Mouse (Mus musculus) thymus, postnatal 0 days (tissue): ENCODE results near the gene H2afj. TPM values are rescaled to one million over a fixed set of nuclear protein-coding genes. Genes with fewer than 3 reads are reported as not detected.

Experiments used
- DNase-seq: peaks from one replicate; pipeline ENCODE4 v3.0.0-alpha.2; 2015; ENCODE audit warnings: low spot score
- microRNA-seq: library from miRNA; unstranded; fragments of <30 nt; microRNA quantifications from one replicate; pipeline ENCODE4, GENCODE M21; 2016; ENCODE audit warnings: borderline number of aligned reads
- polyA plus RNA-seq: library from polyadenylated mRNA; unstranded; fragments of >200 nt; fragmentation: Nextera tagmentation; extraction: Ambion mirVana; gene quantifications from 2 replicates; pipeline ENCODE4 v1.2.1, GENCODE M21; 2015

The H2afj gene
- polyA plus RNA-seq, 1 experiment from 2014 or later = 352 TPM

DNA sequence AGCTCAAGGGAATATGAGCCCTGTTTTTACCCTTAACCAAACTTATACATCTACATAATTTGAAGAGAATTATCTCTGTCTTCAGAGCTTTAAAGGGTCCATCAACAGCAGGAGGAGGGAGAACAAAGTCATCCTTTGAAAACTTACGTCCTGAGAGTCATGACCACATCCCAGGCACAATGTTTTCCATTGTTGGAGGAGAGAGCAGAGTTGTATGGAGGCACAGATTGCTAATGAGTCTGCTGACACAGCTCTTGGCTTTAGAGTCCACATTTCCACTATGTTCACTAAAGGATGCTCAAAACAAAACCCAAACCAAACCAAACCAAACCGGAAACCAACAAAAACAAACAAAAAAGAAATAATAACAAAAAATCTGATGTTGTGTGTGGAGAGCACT, 36.9 kb downstream of the H2afj start:
- DNase-seq = no peak

- DNase-seq = no peak
These were observed 37.8 kb downstream of the H2afj start for GRCm38 (mm10) chr6:136845706-136846480.

DNA sequence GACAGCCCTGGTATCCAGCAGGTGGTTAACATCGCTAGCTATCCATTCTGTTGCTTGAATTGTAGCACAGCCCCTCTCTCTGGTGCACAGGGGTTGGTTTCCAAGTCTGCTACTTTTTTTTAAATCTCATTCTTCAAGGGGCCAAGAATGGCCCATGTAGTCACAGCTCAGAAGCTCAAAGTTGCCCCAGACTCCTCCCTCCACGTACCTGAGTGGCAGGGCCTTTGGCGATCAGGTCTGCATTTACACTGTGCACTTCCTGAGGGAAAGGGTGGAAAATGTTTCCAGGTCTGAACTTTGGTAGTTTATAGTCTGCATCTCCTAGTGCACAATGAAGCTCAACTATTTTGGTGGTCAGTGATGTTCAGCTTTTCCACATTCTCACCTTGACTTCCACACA, 39.2 kb downstream of the H2afj start:
- no peak for DNase-seq

DNA sequence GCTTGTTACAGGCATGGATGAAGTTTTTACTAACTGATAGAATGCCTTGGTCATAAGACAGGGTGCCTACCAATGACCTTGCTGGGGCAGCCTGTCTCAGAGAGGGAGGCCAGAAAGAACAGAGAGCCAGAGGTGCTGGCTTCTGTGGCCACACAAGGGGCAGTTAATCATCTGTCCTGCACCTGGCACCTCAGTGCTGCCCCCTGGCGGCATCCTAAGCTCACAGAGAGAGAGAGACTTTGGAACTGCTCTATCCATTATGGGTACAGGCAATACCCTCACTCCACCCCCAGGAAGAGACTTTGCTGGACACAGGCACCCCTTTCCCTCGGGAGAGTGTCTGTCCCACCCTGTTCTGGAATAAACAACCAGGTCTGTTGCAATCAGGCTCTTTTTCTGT, 39.7 kb downstream of the H2afj start:
- peak; percentile 42 for DNase-seq

DNA sequence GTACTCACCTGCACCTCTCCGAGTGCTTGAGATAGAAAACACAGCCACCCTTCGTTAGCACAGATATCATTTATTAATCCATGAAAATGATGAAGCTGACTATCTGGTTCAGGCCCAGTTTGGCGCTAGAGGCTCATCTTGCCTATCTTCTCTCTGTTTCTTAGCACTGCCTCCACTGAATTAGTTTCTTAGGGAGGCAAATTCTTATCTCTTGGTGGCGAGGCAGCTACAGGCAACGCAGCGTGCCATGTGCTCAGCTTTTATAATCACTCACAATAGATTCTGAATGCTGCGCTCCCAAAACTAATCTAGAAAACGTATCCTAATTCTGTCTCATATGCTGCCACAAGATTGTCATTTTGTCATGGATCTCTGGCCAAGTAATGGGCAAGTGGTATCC, 40.4 kb downstream of the H2afj start:
- DNase-seq = no peak

DNA sequence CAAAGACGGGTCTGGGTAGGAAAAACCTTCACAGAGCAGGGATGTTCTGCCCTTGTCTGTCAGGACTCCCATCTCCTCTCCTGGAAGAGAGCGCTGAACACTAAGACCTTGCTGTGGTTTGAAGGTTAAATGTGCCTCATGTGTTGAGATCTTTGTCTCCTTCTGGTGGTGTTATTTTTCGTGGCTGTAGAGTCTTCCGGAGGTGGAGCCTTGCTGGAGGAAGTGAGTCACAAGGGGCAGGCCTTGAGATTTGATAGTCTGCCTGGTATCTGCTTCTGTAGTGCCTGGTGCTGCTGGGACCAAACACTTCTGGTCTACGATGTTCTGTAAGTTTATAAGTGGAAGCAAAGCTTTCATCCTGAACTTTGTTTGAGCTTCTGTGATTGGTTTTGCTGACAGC, 40.9 kb downstream of the H2afj start:
- no peak for DNase-seq

GRCm38 (mm10) chr6:136850267-136850666, 42.2 kb downstream of the H2afj start:
- DNase-seq = peak; percentile 34

DNA sequence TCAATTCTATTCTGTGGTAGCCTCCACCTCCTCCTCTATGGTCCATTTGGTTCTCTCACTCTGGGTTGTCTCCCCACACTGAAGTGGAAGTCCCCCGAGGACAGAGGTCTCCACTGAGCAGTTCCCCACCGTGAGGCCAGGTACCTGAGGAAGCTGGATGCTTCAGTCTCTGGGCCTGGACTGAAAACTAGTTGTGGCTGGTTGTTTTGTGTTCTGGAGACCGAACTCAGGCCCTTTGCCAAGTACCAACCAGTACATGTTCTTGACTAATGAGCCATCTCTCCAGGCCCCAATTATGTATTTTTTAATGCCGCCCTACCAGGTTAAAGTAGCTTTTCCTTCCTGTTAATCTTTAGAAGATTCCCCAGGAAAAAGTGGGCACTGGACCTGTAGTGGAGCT, 44.3 kb downstream of the H2afj start:
- no peak for DNase-seq

DNA sequence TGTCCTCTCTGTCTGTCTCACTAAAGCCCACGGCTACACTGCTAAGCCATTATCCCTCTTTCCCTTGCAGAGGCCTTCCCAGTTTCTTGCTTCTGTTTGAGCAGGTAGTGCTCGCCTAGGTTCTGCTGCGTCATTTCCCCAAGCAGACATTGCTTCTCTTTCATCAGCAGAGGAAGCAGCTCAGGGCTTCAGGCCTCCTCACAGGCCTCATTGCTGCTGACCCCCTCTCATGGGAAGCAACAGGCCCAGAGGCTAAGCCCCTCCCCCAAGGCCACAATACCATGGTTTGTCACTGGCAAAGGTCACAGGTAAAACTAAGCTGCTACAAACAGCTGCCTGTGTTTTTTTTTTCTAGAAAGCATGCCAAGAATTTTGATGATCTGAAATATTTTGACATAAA, 44.7 kb downstream of the H2afj start:
- peak; percentile 33 for DNase-seq

DNA sequence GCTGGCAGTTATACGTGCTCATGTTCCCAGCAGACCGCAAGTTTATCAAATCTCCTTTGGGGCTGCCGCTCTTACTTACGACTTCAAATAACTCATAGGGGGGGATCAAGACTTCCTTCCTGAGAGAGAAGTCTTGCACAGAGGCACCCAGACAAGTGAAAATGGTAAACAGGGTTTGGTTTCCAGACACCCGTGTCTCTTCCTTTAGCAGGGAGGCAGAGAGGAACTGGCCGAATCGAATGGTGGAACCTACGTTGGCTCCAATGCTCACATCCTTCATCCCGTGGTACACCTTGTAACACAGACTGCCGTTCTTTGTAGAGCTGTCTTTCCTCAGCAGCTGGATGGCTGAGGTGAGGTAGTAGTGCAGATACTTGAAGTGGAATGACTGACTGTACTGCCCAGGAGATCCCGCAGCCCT, 46.3 kb downstream of the H2afj start:
- peak; percentile 89 for DNase-seq

GRCm38 (mm10) chr6:136855183-136855582, 47.1 kb downstream of the H2afj start:
- peak; percentile 29 for DNase-seq

DNA sequence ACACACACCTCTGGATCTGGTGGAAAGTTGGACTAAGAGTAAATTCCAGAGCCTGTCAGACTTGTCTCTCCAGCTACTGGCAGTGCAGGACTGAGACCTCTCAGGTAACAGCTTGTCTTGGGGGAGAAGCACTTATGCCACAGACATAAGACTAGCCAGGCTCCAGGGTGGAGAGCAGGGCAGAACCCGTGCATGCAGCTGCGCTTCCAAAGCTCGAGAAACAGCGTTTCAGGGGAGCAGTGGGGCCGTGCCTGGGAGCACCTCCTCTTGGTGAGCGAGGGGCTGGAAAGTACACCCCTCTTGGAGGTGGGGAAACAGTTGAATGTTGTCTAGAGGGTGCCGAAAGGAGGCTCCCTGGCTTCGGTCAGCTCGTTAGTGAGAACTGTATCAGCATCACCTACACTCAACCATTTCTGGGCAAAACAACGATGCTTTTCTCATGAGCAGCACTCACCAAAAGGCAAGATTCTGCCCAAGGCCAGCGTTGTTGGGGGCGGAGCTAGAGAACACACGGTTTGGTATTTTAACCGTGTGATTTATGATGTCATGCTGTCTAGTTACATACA, 48.1 kb downstream of the H2afj start:
- peak; percentile 71 for DNase-seq

- DNase-seq = peak; percentile 76
These were observed 49.3 kb downstream of the H2afj start, which contains the start of gene Art4 for GRCm38 (mm10) chr6:136857186-136857872. Art4 (minus strand) TSS chr6:136857733.

DNA sequence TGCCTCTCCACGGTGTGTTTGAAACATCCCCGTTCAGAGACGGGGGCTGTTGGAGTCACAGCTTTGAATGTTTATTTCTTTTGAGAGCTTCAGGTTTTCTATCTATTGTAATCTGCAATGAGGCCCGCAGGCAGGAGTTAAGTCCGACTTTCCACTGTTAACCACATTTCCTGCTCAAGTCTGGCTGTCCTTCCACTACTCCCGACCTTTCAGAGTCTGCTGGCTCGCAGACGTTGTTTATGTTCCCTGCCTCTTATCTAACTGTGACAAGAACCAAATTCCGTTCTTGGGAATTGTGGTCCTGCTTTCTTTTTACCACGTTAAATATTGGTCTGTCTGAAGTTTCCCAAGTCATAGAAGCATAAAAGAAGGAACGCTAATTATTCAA, 49.8 kb downstream of the H2afj start:
- no peak for DNase-seq

DNA sequence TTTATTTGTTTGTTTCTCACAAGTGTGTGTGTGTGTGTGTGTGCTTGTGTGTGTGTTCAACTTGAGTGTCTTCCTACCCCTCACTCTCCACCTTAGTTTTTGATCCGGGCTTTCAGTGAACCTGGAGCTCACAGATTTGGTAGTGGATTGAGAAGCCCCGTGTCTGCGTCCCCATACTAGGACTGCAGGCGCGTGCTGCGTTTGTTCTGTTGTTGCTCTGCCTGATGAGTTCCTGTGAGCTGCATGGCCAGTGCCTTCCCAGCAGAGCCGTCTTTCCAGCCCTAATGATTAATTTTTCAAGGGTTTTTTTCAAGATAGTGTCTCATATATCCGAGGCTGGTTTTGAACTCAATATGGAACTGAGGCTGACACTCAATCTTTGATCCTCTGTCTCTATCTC, 50.4 kb downstream of the H2afj start:
- no peak for DNase-seq

Small RNA genes within 50 kb of the gene (microRNA-seq; reads per million reads assigned to microRNA genes)
- gene Gm44364 = not detected

Other genes with a start within 250 kb of the H2afj start
- 21.6 and 22.7 TPM in 2 replicates for gene Plbd1, start 146.3 kb upstream of the H2afj start, polyA plus RNA-seq
- gene Gucy2c, start 26.5 kb upstream of the H2afj start, polyA plus RNA-seq = 0.29 and 0.30 TPM in 2 replicates
- 1.3 and 2.0 TPM in 2 replicates for gene Hist4h4, start 3.8 kb upstream of the H2afj start, polyA plus RNA-seq
- 2.1 and 3.0 TPM in 2 replicates for gene BC049715, start 19.4 kb downstream of the H2afj start, polyA plus RNA-seq
- 88.9 and 90.5 TPM in 2 replicates for gene Wbp11, start 20.0 kb downstream of the H2afj start, polyA plus RNA-seq
- 0.16 TPM in 1 of 2 replicates, not detected in the other for gene Smco3, start 27.2 kb downstream of the H2afj start, polyA plus RNA-seq
- gene Art4, start 49.5 kb downstream of the H2afj start, polyA plus RNA-seq = 15.4 and 19.2 TPM in 2 replicates
- 53.9 and 64.3 TPM in 2 replicates for gene Mgp, start 67.6 kb downstream of the H2afj start, polyA plus RNA-seq
- 0.72 and 1.1 TPM in 2 replicates for gene Erp27, start 113.9 kb downstream of the H2afj start, polyA plus RNA-seq
- 0.75 and 0.89 TPM in 2 replicates for gene Pde6h, start 115.6 kb downstream of the H2afj start, polyA plus RNA-seq
- gene Arhgdib, start 133.7 kb downstream of the H2afj start, polyA plus RNA-seq = 966 and 1,117 TPM in 2 replicates